Mouse (Mus musculus): ENCODE data around the gene Ubac2.

Gene Ubac2

GRCm38 (mm10) chr14:121924876-121925275 is 46.5 kb downstream of the Ubac2 start:
- DNase-seq (ENCODE audit: low read depth, low spot score): no peak

- no peak for DNase-seq (ENCODE audit: low read depth, low spot score)
Measured at GRCm38 (mm10) chr14:121926901-121927300, 48.5 kb downstream of the Ubac2 start.

- DNase-seq (ENCODE audit: low read depth, low spot score): no peak
Measured at GRCm38 (mm10) chr14:121927451-121927850, 49.0 kb downstream of the Ubac2 start.

GRCm38 (mm10) chr14:121928375-121929137 is 50.1 kb downstream of the Ubac2 start:
- peak; percentile 42 for DNase-seq (ENCODE audit: low read depth, low spot score)

- no peak for DNase-seq (ENCODE audit: low read depth, low spot score)
Measured at GRCm38 (mm10) chr14:121929243-121929951, 51.0 kb downstream of the Ubac2 start.

GRCm38 (mm10) chr14:121930731-121931383 is 52.4 kb downstream of the Ubac2 start:
- no peak for DNase-seq (ENCODE audit: low read depth, low spot score)

GRCm38 (mm10) chr14:121931594-121931993 is 53.2 kb downstream of the Ubac2 start:
- DNase-seq (ENCODE audit: low read depth, low spot score): no peak

GRCm38 (mm10) chr14:121932180-121932579 is 53.8 kb downstream of the Ubac2 start:
- no peak for DNase-seq (ENCODE audit: low read depth, low spot score)

GRCm38 (mm10) chr14:121933906-121934596 is 55.6 kb downstream of the Ubac2 start:
- DNase-seq (ENCODE audit: low read depth, low spot score): no peak

GRCm38 (mm10) chr14:121934597-121934946 is 56.2 kb downstream of the Ubac2 start:
- DNase-seq (ENCODE audit: low read depth, low spot score): no peak

GRCm38 (mm10) chr14:121936356-121936755 is 57.9 kb downstream of the Ubac2 start:
- DNase-seq (ENCODE audit: low read depth, low spot score): no peak

GRCm38 (mm10) chr14:121936856-121937255 is 58.4 kb downstream of the Ubac2 start:
- no peak for DNase-seq (ENCODE audit: low read depth, low spot score)

GRCm38 (mm10) chr14:121937601-121938255 is 59.3 kb downstream of the Ubac2 start:
- DNase-seq (ENCODE audit: low read depth, low spot score): no peak

GRCm38 (mm10) chr14:121938256-121939191 is 60.1 kb downstream of the Ubac2 start:
- DNase-seq (ENCODE audit: low read depth, low spot score): no peak

- DNase-seq (ENCODE audit: low read depth, low spot score): no peak
Measured at GRCm38 (mm10) chr14:121939582-121939981, 61.2 kb downstream of the Ubac2 start.

- no peak for DNase-seq (ENCODE audit: low read depth, low spot score)
Measured at GRCm38 (mm10) chr14:121946131-121946530, 67.7 kb downstream of the Ubac2 start.

- no peak for DNase-seq (ENCODE audit: low read depth, low spot score)
Measured at GRCm38 (mm10) chr14:121946728-121947127, 68.3 kb downstream of the Ubac2 start.

GRCm38 (mm10) chr14:121947201-121947760 is 68.9 kb downstream of the Ubac2 start:
- no peak for DNase-seq (ENCODE audit: low read depth, low spot score)

GRCm38 (mm10) chr14:121947966-121948365 is 69.5 kb downstream of the Ubac2 start:
- no peak for DNase-seq (ENCODE audit: low read depth, low spot score)

- DNase-seq (ENCODE audit: low read depth, low spot score): no peak
Measured at GRCm38 (mm10) chr14:121949436-121949835, 71.0 kb downstream of the Ubac2 start.

Measured in retina, postnatal 7 days (tissue).